Mouse (Mus musculus) midbrain, embryonic 10.5 days (tissue): Measurements from ENCODE around the gene Tfip11. TPM values are rescaled to one million over a fixed set of nuclear protein-coding genes. Genes with fewer than 3 reads are reported as not detected.
"Not testable (repeated sequence)": the region's sequence is repeated elsewhere in the genome, so short reads cannot be mapped to it uniquely, and the experiment has no call there.

Experiments used
- DNase-seq: peaks from one replicate; pipeline ENCODE4 v3.0.0-alpha.2; 2017; ENCODE audit warnings: low spot score
- H3K27ac ChIP-seq: fragments of 300-500 bp; sonication (generic); replicated peaks from 2 replicates; pipeline ENCODE4 v1.5.1; 2016; ENCODE audit warnings: mild to moderate bottlenecking
- H3K27me3 ChIP-seq: fragments of 300-500 bp; sonication (generic); 2 replicates; pipeline ENCODE4 v1.6.1; 2016; ENCODE audit warnings: low read depth, mild to moderate bottlenecking; ENCODE audit not compliant: poor library complexity, severe bottlenecking
- H3K36me3 ChIP-seq: fragments of 300-500 bp; sonication (generic); 2 replicates; pipeline ENCODE4 v1.6.1; 2016; ENCODE audit warnings: mild to moderate bottlenecking, moderate library complexity
- H3K4me1 ChIP-seq: fragments of 300-500 bp; sonication (generic); 2 replicates; pipeline ENCODE4 v1.6.1; 2016
- H3K4me3 ChIP-seq: fragments of 300-500 bp; sonication (generic); 2 replicates; pipeline ENCODE4 v1.5.1; 2016; ENCODE audit warnings: mild to moderate bottlenecking, moderate library complexity
- H3K9me3 ChIP-seq: fragments of 300-500 bp; sonication (generic); replicated peaks from 2 replicates; pipeline ENCODE4 v1.6.1; 2016; ENCODE audit warnings: mild to moderate bottlenecking
- WGBS: fragments of 180-500 bp; shearing (Covaris S2); methylation state at CpG from one replicate; pipeline ENCODE4 v1.1.7; 2016; 5-methylcytosine and 5-hydroxymethylcytosine counted together
- polyA plus RNA-seq: library from polyadenylated mRNA; unstranded; fragments of >200 nt; fragmentation: Nextera tagmentation; extraction: Ambion mirVana; gene quantifications from 2 replicates; pipeline ENCODE4 v1.2.1, GENCODE M21; 2016

Gene Tfip11
- polyA plus RNA-seq, 1 experiment from 2014 or later = 43.0 TPM

DNA sequence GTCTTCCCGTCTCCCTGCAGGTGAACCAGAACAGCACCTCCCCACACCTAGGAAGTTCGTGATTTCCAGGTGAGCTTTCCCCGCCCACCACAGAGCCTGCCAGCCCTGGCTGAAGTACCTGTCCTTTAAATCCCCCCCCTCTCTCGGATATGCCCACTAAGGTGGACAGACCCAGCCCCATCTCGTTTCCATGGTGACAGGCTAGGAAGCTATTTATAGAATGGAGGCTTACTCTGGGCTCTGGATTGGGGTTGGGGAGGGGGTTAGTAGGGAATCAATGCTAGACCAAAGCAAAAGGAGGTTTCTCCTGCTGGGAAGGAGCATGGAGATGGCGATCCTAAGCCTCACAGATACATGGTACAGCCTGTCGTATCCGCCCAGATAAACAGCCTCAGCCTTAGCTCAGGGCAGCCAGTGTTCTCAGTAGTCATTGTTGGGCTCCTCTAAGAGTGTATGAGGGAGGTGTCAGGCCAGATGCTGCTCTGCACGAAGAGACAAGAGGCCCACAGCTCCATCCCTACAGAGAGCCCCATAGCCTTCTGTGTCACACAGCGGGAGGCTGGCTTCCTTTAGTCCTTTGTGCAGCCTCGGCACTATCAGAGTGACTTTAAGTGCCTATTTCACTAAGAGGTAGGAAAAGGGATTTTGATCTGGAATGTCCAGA is 12.8 kb upstream of the Tfip11 start:
- WGBS = 61% methylated on average over 11 of the region's 11 CpGs
- DNase-seq = no peak
- no peak overlapping the region for H3K4me3 ChIP-seq
- no peak overlapping the region for H3K27ac ChIP-seq
- no peaks in the 10 kb centered on the region for H3K27me3 ChIP-seq
- no peaks in the 10 kb centered on the region for H3K9me3 ChIP-seq
- H3K4me1 ChIP-seq = peaks cover 19% of the 10 kb centered on the region
- peaks cover 76% of the 10 kb centered on the region for H3K36me3 ChIP-seq

- no peaks in the 10 kb centered on the region for H3K9me3 ChIP-seq
- H3K36me3 ChIP-seq = peaks cover 45% of the 10 kb centered on the region
- H3K4me3 ChIP-seq = no peak overlapping the region
- no peaks in the 10 kb centered on the region for H3K27me3 ChIP-seq
- no peak for DNase-seq
- no peak overlapping the region for H3K27ac ChIP-seq
- peaks cover 19% of the 10 kb centered on the region for H3K4me1 ChIP-seq
- 69% methylated on average over 5 of the region's 5 CpGs for WGBS
Measured at GRCm38 (mm10) chr5:112316468-112316867, 9.7 kb upstream of the Tfip11 start.

DNA sequence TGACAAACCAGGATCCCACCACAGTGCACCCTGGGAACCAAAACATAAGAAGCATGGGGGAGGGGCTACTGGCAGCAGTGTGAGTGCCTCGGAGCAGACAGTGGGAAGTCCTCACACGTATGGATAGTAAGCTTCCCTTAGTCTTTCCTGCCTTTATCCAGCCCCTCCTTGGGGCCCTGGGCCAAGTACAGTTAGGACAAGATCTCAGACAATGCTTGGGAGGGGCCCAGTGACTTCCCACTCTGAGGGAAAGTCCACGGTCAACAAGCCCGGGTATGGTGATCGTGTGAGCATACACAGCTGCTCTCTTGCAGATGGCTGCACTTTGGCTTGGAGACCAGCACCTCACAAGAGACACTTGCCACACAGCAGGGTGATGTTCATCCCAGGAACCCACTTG is 8.8 kb upstream of the Tfip11 start:
- Histone ChIP-seq H3K27ac (no peak overlapping the region), H3K4me3 (no peak overlapping the region), H3K36me3 (peaks cover 37% of the 10 kb centered on the region), H3K27me3 (no peaks in the 10 kb centered on the region), H3K4me1 (peaks cover 19% of the 10 kb centered on the region), H3K9me3 (no peaks in the 10 kb centered on the region)
- 76% methylated on average over 5 of the region's 5 CpGs for WGBS
- no peak for DNase-seq

DNA sequence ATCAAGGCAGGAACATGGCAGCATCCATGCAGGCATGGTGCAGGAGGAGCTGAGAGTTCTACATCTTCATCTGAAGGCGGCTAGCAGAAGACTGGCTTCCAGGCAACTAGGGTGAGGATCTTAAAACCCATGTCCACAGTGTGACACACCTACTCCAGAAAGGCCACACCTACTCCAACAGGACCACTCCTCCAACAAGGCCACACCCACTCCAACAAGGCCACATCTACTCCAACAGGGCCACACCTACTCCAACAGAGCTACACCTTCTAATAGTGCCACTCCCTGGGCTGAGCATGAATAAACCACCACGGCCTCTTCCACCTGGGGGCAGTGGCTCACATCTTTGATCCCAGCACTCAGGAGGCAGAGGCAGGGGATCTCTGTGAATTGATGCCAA is 6.8 kb upstream of the Tfip11 start:
- not testable (repeated sequence) for H3K27me3 ChIP-seq, H3K27ac ChIP-seq, DNase-seq, H3K9me3 ChIP-seq, H3K4me3 ChIP-seq
- H3K36me3 ChIP-seq = peaks cover 17% of the 10 kb centered on the region
- 68% methylated on average over 2 of the region's 2 CpGs for WGBS
- H3K4me1 ChIP-seq = peaks cover 10% of the 10 kb centered on the region

DNA sequence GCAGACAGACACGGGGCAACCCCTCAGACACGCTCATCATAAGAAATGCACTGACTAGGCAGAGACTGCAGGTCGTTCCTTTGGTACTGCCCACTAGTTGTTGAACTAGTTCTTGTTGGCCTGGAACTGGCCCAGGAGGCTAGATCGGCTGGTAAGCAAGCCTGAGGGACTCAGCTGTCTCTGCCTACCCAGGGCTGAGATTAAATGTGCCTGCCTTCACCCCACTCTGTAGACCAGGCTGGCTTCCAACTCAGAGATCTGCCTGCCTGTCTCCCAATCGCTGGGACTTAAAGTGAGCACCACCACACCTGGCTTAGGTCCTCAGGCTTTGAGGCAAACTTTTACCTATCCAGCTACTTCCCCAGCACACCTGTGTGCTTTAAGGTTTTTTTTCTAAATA is 5.8 kb upstream of the Tfip11 start:
- Histone ChIP-seq H3K36me3 (peaks cover 6% of the 10 kb centered on the region), H3K4me1 (peaks cover 18% of the 10 kb centered on the region), H3K4me3 (no peak overlapping the region), H3K27me3 (no peaks in the 10 kb centered on the region), H3K9me3 (no peaks in the 10 kb centered on the region), H3K27ac (no peak overlapping the region)
- WGBS = 77% methylated on average over 5 of the region's 5 CpGs
- no peak for DNase-seq

GRCm38 (mm10) chr5:112320936-112321335 is 5.2 kb upstream of the Tfip11 start:
- Histone ChIP-seq H3K4me1 (peaks cover 24% of the 10 kb centered on the region), H3K27me3 (no peaks in the 10 kb centered on the region), H3K4me3 (no peak overlapping the region), H3K9me3 (no peaks in the 10 kb centered on the region), H3K36me3 (peaks cover under 1% of the 10 kb centered on the region; the same call in 1 of the 2 replicates), H3K27ac (no peak overlapping the region)
- 79% methylated on average over 6 of the region's 6 CpGs for WGBS
- no peak for DNase-seq

GRCm38 (mm10) chr5:112321376-112321775 is 4.8 kb upstream of the Tfip11 start:
- Histone ChIP-seq H3K4me1 (peaks cover 21% of the 10 kb centered on the region), H3K27ac (no peak overlapping the region), H3K27me3 (no peaks in the 10 kb centered on the region), H3K9me3 (no peaks in the 10 kb centered on the region), H3K36me3 (no peaks in the 10 kb centered on the region), H3K4me3 (no peak overlapping the region)
- WGBS = 87% methylated on average over 4 of the region's 4 CpGs
- DNase-seq = no peak

- Histone ChIP-seq H3K4me1 (peaks cover 32% of the 10 kb centered on the region), H3K4me3 (no peak overlapping the region), H3K9me3 (no peaks in the 10 kb centered on the region), H3K36me3 (peaks cover 10% of the 10 kb centered on the region), H3K27me3 (no peaks in the 10 kb centered on the region), H3K27ac (no peak overlapping the region)
- WGBS = 92% methylated on average over 6 of the region's 6 CpGs
- no peak for DNase-seq
Measured at GRCm38 (mm10) chr5:112323246-112323645, 2.9 kb upstream of the Tfip11 start.

GRCm38 (mm10) chr5:112324637-112325545 is 1.3 kb upstream of the Tfip11 start:
- H3K36me3 ChIP-seq = peaks cover 26% of the 10 kb centered on the region
- no peaks in the 10 kb centered on the region for H3K27me3 ChIP-seq
- H3K9me3 ChIP-seq = no peaks in the 10 kb centered on the region
- peak overlapping the region; percentile 83; the same call in 1 of the 2 replicates for H3K27ac ChIP-seq
- WGBS = 38% methylated on average over 24 of the region's 24 CpGs
- H3K4me1 ChIP-seq = peaks cover 32% of the 10 kb centered on the region
- peak overlapping the region; percentile 100 for H3K4me3 ChIP-seq
- DNase-seq = no peak

DNA sequence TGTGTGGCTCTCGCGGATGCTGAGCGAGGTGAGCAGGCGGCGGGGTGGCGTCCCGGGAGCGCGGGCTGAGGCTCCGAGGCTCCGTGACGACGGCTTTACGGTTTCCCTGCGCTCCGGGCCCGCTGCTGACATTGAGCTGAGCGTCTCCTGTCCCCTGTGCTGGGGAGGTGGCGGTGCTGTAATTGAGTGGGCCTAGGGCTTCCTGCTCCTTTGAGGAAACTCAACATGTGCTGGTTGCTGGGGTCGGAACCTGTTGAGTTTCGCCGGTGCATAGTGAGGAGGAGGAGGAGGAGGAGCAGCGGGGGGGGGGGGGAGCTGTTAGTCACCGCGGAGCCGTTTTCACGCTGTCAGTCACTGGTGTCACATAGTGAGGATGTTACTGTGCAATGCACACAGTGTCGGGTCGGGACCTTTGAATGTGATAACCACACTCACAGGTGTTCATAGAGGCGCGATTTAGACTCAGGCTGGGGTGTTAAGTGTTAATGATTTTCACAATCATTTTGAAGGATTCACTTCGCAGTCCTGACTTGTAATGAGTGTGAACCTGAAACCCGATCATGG is 370 bp downstream of the Tfip11 start:
- Histone ChIP-seq H3K27ac (peak overlapping the region; percentile 83), H3K9me3 (no peaks in the 10 kb centered on the region), H3K27me3 (no peaks in the 10 kb centered on the region), H3K4me3 (peak overlapping the region; percentile 100), H3K4me1 (peaks cover 32% of the 10 kb centered on the region), H3K36me3 (peaks cover 42% of the 10 kb centered on the region)
- no peak for DNase-seq
- WGBS = 2% methylated on average over 33 of the region's 33 CpGs

DNA sequence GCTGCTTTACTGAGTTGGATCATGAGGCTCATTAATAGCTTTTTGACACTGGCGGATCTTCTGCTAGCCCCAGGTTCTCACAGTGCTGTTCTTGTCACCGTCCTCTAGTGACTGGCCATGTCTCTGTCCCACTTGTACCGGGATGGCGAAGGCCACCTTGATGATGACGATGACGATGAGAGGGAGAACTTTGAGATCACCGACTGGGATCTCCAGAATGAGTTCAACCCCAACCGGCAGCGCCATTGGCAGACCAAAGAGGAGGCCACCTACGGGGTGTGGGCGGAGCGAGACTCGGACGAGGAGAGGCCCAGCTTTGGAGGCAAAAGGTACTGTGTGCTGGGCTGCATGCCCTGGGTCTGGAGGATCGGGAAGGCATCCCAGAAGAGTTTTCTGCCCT is 1.7 kb downstream of the Tfip11 start:
- Histone ChIP-seq H3K27ac (no peak overlapping the region), H3K4me1 (peaks cover 32% of the 10 kb centered on the region), H3K9me3 (no peaks in the 10 kb centered on the region), H3K27me3 (no peaks in the 10 kb centered on the region), H3K4me3 (0 out of 2 replicates have a peak overlapping the region, but pooled peaks have one; percentile 100), H3K36me3 (peaks cover 56% of the 10 kb centered on the region)
- 93% methylated on average over 15 of the region's 15 CpGs for WGBS
- no peak for DNase-seq

DNA sequence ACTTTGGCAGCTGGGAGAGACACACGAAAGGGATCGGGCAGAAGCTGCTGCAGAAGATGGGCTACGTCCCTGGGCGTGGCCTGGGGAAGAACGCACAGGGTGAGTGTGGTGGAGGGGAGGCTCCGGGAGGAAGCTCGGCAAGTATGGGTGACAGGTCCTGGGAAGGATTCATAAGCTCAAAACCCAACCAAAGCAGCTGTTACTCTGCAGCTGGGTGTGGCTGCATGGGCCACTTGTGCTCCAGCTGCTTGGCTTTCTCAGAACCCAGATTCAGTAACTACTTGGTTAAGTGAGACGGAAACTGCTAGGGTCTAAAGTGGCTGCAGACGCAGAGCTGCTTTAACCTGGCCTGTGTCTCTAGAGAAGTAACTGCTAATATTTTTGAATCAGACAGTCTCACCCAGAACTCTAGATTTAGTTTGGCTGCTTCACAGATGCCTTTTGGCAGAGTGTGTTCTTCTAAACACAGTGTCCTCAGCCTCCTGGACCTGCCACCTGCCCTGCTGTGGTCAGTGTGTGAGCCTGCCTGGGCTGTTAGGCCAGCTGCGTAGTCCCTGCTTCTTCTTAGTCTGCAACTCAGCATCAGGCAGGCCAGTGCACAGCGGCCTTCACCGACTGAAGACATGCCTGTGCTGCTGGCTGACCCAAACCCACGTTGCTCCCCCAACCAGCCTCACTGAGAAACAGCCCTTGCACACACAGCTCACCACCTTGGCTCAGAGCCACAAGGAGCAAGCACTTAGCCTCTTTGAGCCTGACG is 3.8 kb downstream of the Tfip11 start:
- H3K4me1 ChIP-seq = peaks cover 28% of the 10 kb centered on the region
- 96% methylated on average over 14 of the region's 14 CpGs for WGBS
- H3K4me3 ChIP-seq = no peak overlapping the region
- H3K27me3 ChIP-seq = no peaks in the 10 kb centered on the region
- no peak overlapping the region for H3K27ac ChIP-seq
- peaks cover 77% of the 10 kb centered on the region for H3K36me3 ChIP-seq
- no peak for DNase-seq
- no peaks in the 10 kb centered on the region for H3K9me3 ChIP-seq
